ENCODE assay signal across 29 mouse cellular contexts in genomic region chr16:94283972-94284371, GRCm38 (mm10). TPM values are rescaled to one million over a fixed set of nuclear protein-coding genes. Genes with fewer than 3 reads are reported as not detected.
DNase-seq lines count a peak whose midpoint lies in the region; ATAC-seq and TF ChIP-seq lines count a peak whose summit lies in the region.
"Had no signal": no experiment of that assay in that cellular context is flagged by ENCODE, and none has a peak within 500 bp of the region (broad histone marks: within the 10 kb centered on the region; RNA-seq: fewer than 3 reads in every experiment).

No protein-coding gene starts in this region.

- TF ChIP-seq EP300 in MEL (IDR thresholded peaks at IDR 0.05; ENCODE audit: low read depth in 1 of 2, low read length in 2 of 2), result no peak

- no peak for TF ChIP-seq POLR2A in MEL (IDR thresholded peaks at IDR 0.05; ENCODE audit: control insufficient read depth in 1 of 2, insufficient read depth in 1 of 2, low read depth in 1 of 2, low read length in 2 of 2, poor library complexity in 1 of 2)

- no peaks in the 10 kb centered on the region for H3K9me3 ChIP-seq in MEL (replicated peaks; ENCODE audit: insufficient read depth, low read length)
- H3K9me3 ChIP-seq in intestine, embryonic 16.5 days (ENCODE audit: control insufficient read depth, low read length), result no peaks in the 10 kb centered on the region
- H3K9me3 ChIP-seq: embryonic facial prominence, embryonic 12.5 days; embryonic facial prominence, embryonic 15.5 days; G1E; heart, embryonic 15.5 days; intestine, embryonic 15.5 days had no signal

- no peaks in the 10 kb centered on the region for H3K79me2 ChIP-seq in MEL (ENCODE audit: control insufficient read depth, insufficient read depth, low read length, poor library complexity)

- WGBS in intestine, embryonic 16.5 days, result 94% methylated on average over 3 of the region's 3 CpGs

- ATAC-seq in megakaryocyte, adult 5-6 weeks (ENCODE audit: poor library complexity, severe bottlenecking), result peak; percentile 93
- ATAC-seq in neutrophil, adult 5-6 weeks (ENCODE audit: extremely low read depth, insufficient number of reproducible peaks, low FRiP score, poor library complexity, severe bottlenecking), result peak; percentile 67; the same call in 1 of the 2 replicates
- no peak for ATAC-seq in intestine, embryonic 16.5 days
- ATAC-seq: activated CD4-positive, CD25-positive, alpha-beta regulatory T cell, adult 4 months; forebrain, embryonic 14.5 days; forebrain, postnatal 0 days; hindbrain, embryonic 16.5 days; intestine, embryonic 15.5 days had no signal

- no peak overlapping the region for H3K4me3 ChIP-seq in MEL (ENCODE audit: control insufficient read depth in 1 of 2, insufficient read depth in 1 of 2, low read depth in 2 of 2, low read length in 2 of 2)
- H3K4me3 ChIP-seq in intestine, embryonic 16.5 days (ENCODE audit: low read length), result no peak overlapping the region
- H3K4me3 ChIP-seq: embryonic facial prominence, embryonic 12.5 days; embryonic facial prominence, embryonic 15.5 days; heart, embryonic 12.5 days; heart, embryonic 15.5 days; hindbrain, embryonic 10.5 days; hindbrain, embryonic 13.5 days; intestine, embryonic 15.5 days had no signal

- peak; percentile 33 for DNase-seq in A20 (ENCODE audit: low read depth, low spot score)
- peak; percentile 59 for DNase-seq in MEL (ENCODE audit: low read depth, low spot score)
- no peak for DNase-seq in adrenal gland, adult 2 months
- no peak for DNase-seq in gastrocnemius, adult 18-20 months (ENCODE audit: low spot score)
- DNase-seq: adrenal gland, postnatal 10 days; adrenal gland, postnatal 36 days; cerebellum, adult 18-20 months; cerebellum, adult 9-10 months; cerebellum, postnatal 25 days; forebrain, postnatal 0 days; gastrocnemius, postnatal 25 days; heart, postnatal 10 days; heart, postnatal 36 days had no signal

- no peak for TF ChIP-seq CTCF in MEL (IDR thresholded peaks at IDR 0.05 in 2 of 3, conservative IDR thresholded peaks at IDR 0.05 in 1 of 3; ENCODE audit: control insufficient read depth in 1 of 3, insufficient read depth in 1 of 3, low read depth in 2 of 3, low read length in 3 of 3, poor library complexity in 1 of 3, severe bottlenecking in 1 of 3)

- H3K4me2 ChIP-seq in intestine, embryonic 16.5 days (ENCODE audit: low read depth, low read length), result no peak overlapping the region
- H3K4me2 ChIP-seq: embryonic facial prominence, embryonic 12.5 days; embryonic facial prominence, embryonic 15.5 days; heart, embryonic 12.5 days; heart, embryonic 15.5 days; hindbrain, embryonic 13.5 days; intestine, embryonic 15.5 days had no signal

- TF ChIP-seq RAD21 in MEL (IDR thresholded peaks at IDR 0.05; ENCODE audit: low read depth, low read length), result no peak

- peaks cover 0 to under 1% of the 10 kb centered on the region in 2 experiments; a peak in 1 of 4 replicates for H3K4me1 ChIP-seq in MEL (ENCODE audit: control insufficient read depth in 1 of 2, insufficient read depth in 2 of 2, low read length in 2 of 2)
- H3K4me1 ChIP-seq in intestine, embryonic 16.5 days (ENCODE audit: control insufficient read depth, insufficient read depth, low read length), result peaks cover under 1% of the 10 kb centered on the region; the same call in 1 of the 2 replicates
- H3K4me1 ChIP-seq: embryonic facial prominence, embryonic 12.5 days; heart, embryonic 15.5 days; intestine, embryonic 15.5 days had no signal

- H3K27ac ChIP-seq in MEL (ENCODE audit: control insufficient read depth, low read depth, low read length), result no peak overlapping the region
- no peak overlapping the region for H3K27ac ChIP-seq in intestine, embryonic 16.5 days (ENCODE audit: low read length)
- H3K27ac ChIP-seq: embryonic facial prominence, embryonic 12.5 days; embryonic facial prominence, embryonic 15.5 days; heart, embryonic 15.5 days; hindbrain, embryonic 10.5 days; hindbrain, embryonic 13.5 days; intestine, embryonic 15.5 days had no signal

- H3K27me3 ChIP-seq in MEL (ENCODE audit: control insufficient read depth in 1 of 2, insufficient read depth in 2 of 2, low read length in 2 of 2), result no peaks in the 10 kb centered on the region
- H3K27me3 ChIP-seq in intestine, embryonic 16.5 days (replicated peaks; ENCODE audit: control insufficient read depth, insufficient read depth, low read length), result no peaks in the 10 kb centered on the region
- H3K27me3 ChIP-seq: CH12.LX; embryonic facial prominence, embryonic 12.5 days; embryonic facial prominence, embryonic 15.5 days; heart, embryonic 12.5 days; heart, embryonic 15.5 days; hindbrain, embryonic 13.5 days; intestine, embryonic 15.5 days had no signal

- H3K9ac ChIP-seq in MEL (ENCODE audit: control insufficient read depth, low read depth, low read length, poor library complexity, severe bottlenecking), result no peak overlapping the region
- no peak overlapping the region for H3K9ac ChIP-seq in intestine, embryonic 16.5 days (ENCODE audit: low read depth, low read length)
- H3K9ac ChIP-seq: embryonic facial prominence, embryonic 12.5 days; embryonic facial prominence, embryonic 15.5 days; forebrain, postnatal 0 days; heart, embryonic 12.5 days; heart, embryonic 15.5 days; hindbrain, embryonic 13.5 days; intestine, embryonic 15.5 days had no signal

- peaks cover 0 to under 1% of the 10 kb centered on the region in 2 experiments; a peak in 1 of 4 replicates for H3K36me3 ChIP-seq in MEL (ENCODE audit: control insufficient read depth in 1 of 2, insufficient read depth in 2 of 2, low read length in 2 of 2)
- no peaks in the 10 kb centered on the region for H3K36me3 ChIP-seq in intestine, embryonic 16.5 days (ENCODE audit: control insufficient read depth, insufficient read depth, low read length)
- H3K36me3 ChIP-seq: heart, embryonic 15.5 days had no signal

TF ChIP-seq in MEL, 35 proteins besides CTCF, POLR2A, EP300 and RAD21:
- peak; percentile 56; the same call in 1 of the 2 replicates for TF ChIP-seq RCOR1 (IDR thresholded peaks at IDR 0.05; ENCODE audit: low read depth, low read length)
- TF ChIP-seq MAZ (IDR thresholded peaks at IDR 0.05; ENCODE audit: low read depth, low read length), result no peak
TF ChIP-seq in MEL: peak in this region for 1.

RNA-seq across cellular contexts. Expression of gene Hlcs, which starts 29.4 kb away (rescaled TPM):
- 2.8 and 3.3 TPM in 2 replicates for total RNA-seq in MEL (2012; rRNA removed)
- 1 to 10 TPM in 1 of 2 experiments, not detected in 1; 6.4 TPM for polyA plus RNA-seq in MEL (2012; ENCODE audit: insufficient read depth in 1 of 2, insufficient read length in 2 of 2, low read depth in 1 of 2, low replicate concordance in 2 of 2, missing spikeins in 1 of 2)
- total RNA-seq in megakaryocyte, adult 5-6 weeks (2015), result 22.8 and 25.3 TPM in 2 replicates
- 14.8 and 21.9 TPM in 2 replicates for total RNA-seq in megakaryocyte, adult 5-6 weeks (2017)
- total RNA-seq in neutrophil, adult 5-6 weeks (2017), result 19.6 and 26.4 TPM in 2 replicates
- 10 to 100 TPM; 15.0 to 16.6 TPM for total RNA-seq in adrenal gland, adult 2 months (2021)
- polyA plus RNA-seq in adrenal gland, adult 2 months (2012; rRNA removed), result 10.3 and 10.4 TPM in 2 replicates
- polyA plus RNA-seq in intestine, embryonic 16.5 days (2015; fragmentation: Nextera tagmentation; extraction: Ambion mirVana), result 7.2 and 7.4 TPM in 2 replicates
- total RNA-seq in gastrocnemius, adult 18-20 months (2021), result 10 to 100 TPM in 1 of 2 experiments, 1 to 10 TPM in 1; 9.8 to 10.8 TPM

RNA-seq across cellular contexts. Expression of gene Ripply3, which starts 44.2 kb away (rescaled TPM):
- 0.10 and 0.35 TPM in 2 replicates for total RNA-seq in MEL (2012; rRNA removed)
- under 1 TPM in 1 of 2 experiments, not detected in 1; 0.18 TPM for polyA plus RNA-seq in MEL (2012; ENCODE audit: insufficient read depth in 1 of 2, insufficient read length in 2 of 2, low read depth in 1 of 2, low replicate concordance in 2 of 2, missing spikeins in 1 of 2)
- total RNA-seq in megakaryocyte, adult 5-6 weeks (2015), result 0.23 TPM in 1 of 2 replicates, not detected in the other
- not detected in 2 replicates for total RNA-seq in megakaryocyte, adult 5-6 weeks (2017)
- 0.61 TPM in 1 of 2 replicates, not detected in the other for total RNA-seq in neutrophil, adult 5-6 weeks (2017)
- 1 to 10 TPM; 4.1 to 7.5 TPM for total RNA-seq in adrenal gland, adult 2 months (2021)
- 2.4 and 3.0 TPM in 2 replicates for polyA plus RNA-seq in adrenal gland, adult 2 months (2012; rRNA removed)
- polyA plus RNA-seq in intestine, embryonic 16.5 days (2015; fragmentation: Nextera tagmentation; extraction: Ambion mirVana), result 4.5 and 4.6 TPM in 2 replicates
- total RNA-seq in gastrocnemius, adult 18-20 months (2021), result 1 to 10 TPM in 1 of 2 experiments, under 1 TPM in 1; 0.43 to 1.4 TPM
- total RNA-seq: common myeloid progenitor, adult 5-6 weeks had no signal
- polyA plus RNA-seq: G1E had no signal

Comparison
In these comparisons a context has a peak if more than half of its experiments do, and no peak if none do; other contexts are left out.
1. DNase-seq: peak in A20 (single experiment) and MEL (single experiment); none in adrenal gland, adult 2 months (single experiment) and gastrocnemius, adult 18-20 months (single experiment).